Comparison of ENCODE assay signal across 22 mouse cellular contexts in the genomic region with DNA sequence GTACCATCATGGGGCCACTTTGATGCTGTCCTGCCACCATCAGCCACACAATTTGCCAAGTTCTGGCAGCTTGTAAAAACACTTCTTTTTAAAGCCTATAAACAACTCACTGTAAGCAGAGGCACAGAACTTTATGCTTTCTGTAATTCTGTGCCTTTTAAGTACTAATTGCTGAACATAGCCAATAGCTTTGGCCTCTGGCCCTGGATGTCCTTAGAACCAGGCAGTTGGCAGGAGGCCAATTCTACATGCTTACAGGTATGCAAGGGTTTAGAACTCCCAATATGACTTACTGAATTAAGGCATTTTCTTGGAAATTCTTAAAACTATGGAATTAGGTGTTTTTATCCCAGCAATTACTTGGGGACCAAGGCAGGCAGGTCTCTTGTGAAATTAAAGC. TPM values are rescaled to one million over a fixed set of nuclear protein-coding genes. Genes with fewer than 3 reads are reported as not detected.
DNase-seq lines count a peak whose midpoint lies in the region; TF ChIP-seq lines count a peak whose summit lies in the region.
"Had no signal": no experiment of that assay in that cellular context is flagged by ENCODE, and none has a peak within 500 bp of the region (broad histone marks: within the 10 kb centered on the region; RNA-seq: fewer than 3 reads in every experiment).

No protein-coding gene starts in this region.

- intact Hi-C loops in left cerebral cortex, postnatal 4 days (cut with DNase I) = no loop called here
- intact Hi-C loops in left cerebral cortex, postnatal 14 days (cut with DNase I) = no loop called here

- H3K27ac ChIP-seq in layer of hippocampus, adult 2 months = no peak overlapping the region
- H3K27ac ChIP-seq: forebrain, embryonic 13.5 days; hindbrain, embryonic 12.5 days; limb, embryonic 10.5 days; liver, embryonic 14.5 days; neural tube, embryonic 15.5 days had no signal

- no peak for TF ChIP-seq POLR2A in brain, embryonic 14.5 days (IDR thresholded peaks at IDR 0.05; ENCODE audit: borderline replicate concordance, extremely low read depth, insufficient read depth, insufficient read length, poor library complexity, severe bottlenecking)

- TF ChIP-seq CTCF in brain, embryonic 14.5 days (IDR thresholded peaks at IDR 0.05; ENCODE audit: borderline replicate concordance, extremely low read depth, insufficient read depth, insufficient read length) = no peak
- no peak for TF ChIP-seq CTCF in layer of hippocampus, adult 2 months (conservative IDR thresholded peaks at IDR 0.05)

- peak; percentile 22 to 45 for DNase-seq in cerebellum, postnatal 14 days
- no peak for DNase-seq in cerebellum, adult 11-12 months
- DNase-seq in left cerebral cortex, postnatal 4 days = peak; percentile 11
- DNase-seq in left cerebral cortex, postnatal 14 days (ENCODE audit: low spot score in 2 of 2) = no peak
- DNase-seq in 3T3-L1 (ENCODE audit: low read depth, low spot score) = peak; percentile 18
- peak; percentile 43 for DNase-seq in brain, embryonic 14.5 days (ENCODE audit: low read depth)
- no peak for DNase-seq in layer of hippocampus, adult 2 months (ENCODE audit: low spot score in 2 of 2)
- DNase-seq: adrenal gland, postnatal 25 days; embryo, embryonic 11 days; thymus, adult 18-20 months had no signal

- H3K4me3 ChIP-seq in layer of hippocampus, adult 2 months = no peak overlapping the region
- H3K4me3 ChIP-seq: forebrain, embryonic 13.5 days; hindbrain, embryonic 12.5 days; limb, embryonic 10.5 days; neural tube, embryonic 15.5 days had no signal

RNA-seq across cellular contexts. Expression of a gene that starts 29.6 kb away (rescaled TPM):
- 100 to 1,000 TPM; 141 to 149 TPM for total RNA-seq in left cerebral cortex, postnatal 4 days (2021)
- 100 to 1,000 TPM; 115 to 122 TPM for total RNA-seq in left cerebral cortex, postnatal 14 days (2021)
- 64.5 and 71.7 TPM in 2 replicates for polyA plus RNA-seq in brain, embryonic 14.5 days (2012; rRNA removed)
- 10 to 100 TPM; 64.7 to 67.1 TPM for total RNA-seq in layer of hippocampus, adult 2 months (2021)

RNA-seq across cellular contexts. Expression of a gene that starts 31.6 kb away (rescaled TPM):
- total RNA-seq in left cerebral cortex, postnatal 4 days (2021) = not detected
- not detected for total RNA-seq in left cerebral cortex, postnatal 14 days (2021)
- 0.10 and 0.19 TPM in 2 replicates for polyA plus RNA-seq in brain, embryonic 14.5 days (2012; rRNA removed)
- not detected for total RNA-seq in layer of hippocampus, adult 2 months (2021)
- total RNA-seq: adrenal gland, postnatal 25 days; G1E; gastrocnemius, adult 18-20 months; granulocyte monocyte progenitor cell, adult 5-6 weeks; layer of hippocampus, postnatal 14 days; megakaryocyte, adult 5-6 weeks had no signal
- polyA plus RNA-seq: forebrain, embryonic 13.5 days; G1E; heart, embryonic 16.5 days; hindbrain, embryonic 12.5 days; intestine, embryonic 16.5 days; limb, embryonic 10.5 days; liver, embryonic 14.5 days; neural tube, embryonic 15.5 days had no signal

RNA-seq across cellular contexts. Expression of a gene that starts 42.6 kb away (rescaled TPM):
- 1 to 10 TPM; 2.9 to 3.1 TPM for total RNA-seq in left cerebral cortex, postnatal 4 days (2021)
- under 1 TPM; 0.40 to 0.57 TPM for total RNA-seq in left cerebral cortex, postnatal 14 days (2021)
- 6.4 and 9.9 TPM in 2 replicates for polyA plus RNA-seq in brain, embryonic 14.5 days (2012; rRNA removed)
- total RNA-seq in layer of hippocampus, adult 2 months (2021) = under 1 TPM; 0.27 to 0.69 TPM
- total RNA-seq: gastrocnemius, adult 18-20 months had no signal

RNA-seq across cellular contexts. Expression of a gene that starts 48.7 kb away (rescaled TPM):
- total RNA-seq in left cerebral cortex, postnatal 4 days (2021) = 1 to 10 TPM in 1 of 2 experiments, under 1 TPM in 1; 0.76 to 1.2 TPM
- total RNA-seq in left cerebral cortex, postnatal 14 days (2021) = under 1 TPM; 0.30 to 0.48 TPM
- 0.93 and 1.1 TPM in 2 replicates for polyA plus RNA-seq in brain, embryonic 14.5 days (2012; rRNA removed)
- total RNA-seq in layer of hippocampus, adult 2 months (2021) = under 1 TPM in 1 of 2 experiments, not detected in 1; 0.18 TPM
- polyA plus RNA-seq: heart, embryonic 16.5 days had no signal

Comparison
In these comparisons a context has a peak if more than half of its experiments do, and no peak if none do; other contexts are left out.
1. DNase-seq: peak in cerebellum, postnatal 14 days (2 of 2), left cerebral cortex, postnatal 4 days (single experiment), 3T3-L1 (single experiment) and brain, embryonic 14.5 days (single experiment); none in cerebellum, adult 11-12 months (single experiment), left cerebral cortex, postnatal 14 days (0 of 2) and layer of hippocampus, adult 2 months (0 of 2).